Mouse (Mus musculus): ENCODE data around the gene Spcs3. TPM values are rescaled to one million over a fixed set of nuclear protein-coding genes. Genes with fewer than 3 reads are reported as not detected.
A peak's percentile ranks its signal among the peaks of the same experiment; 100 is the strongest.

The Spcs3 gene
- total RNA-seq, 2 experiments from 2014 or later: 36.1 to 37.1 TPM

GRCm38 (mm10) chr8:54508814-54509213 lies 21.0 kb downstream of the Spcs3 start:
- DNase-seq (ENCODE audit: low spot score in 2 of 2): peak; percentile 17 to 34

- DNase-seq (ENCODE audit: low spot score in 2 of 2): no peak
Observed at GRCm38 (mm10) chr8:54508096-54508456, 21.7 kb downstream of the Spcs3 start.

GRCm38 (mm10) chr8:54507428-54508095 lies 22.2 kb downstream of the Spcs3 start:
- peak; percentile 89 to 90 for DNase-seq (ENCODE audit: low spot score in 2 of 2)

DNA sequence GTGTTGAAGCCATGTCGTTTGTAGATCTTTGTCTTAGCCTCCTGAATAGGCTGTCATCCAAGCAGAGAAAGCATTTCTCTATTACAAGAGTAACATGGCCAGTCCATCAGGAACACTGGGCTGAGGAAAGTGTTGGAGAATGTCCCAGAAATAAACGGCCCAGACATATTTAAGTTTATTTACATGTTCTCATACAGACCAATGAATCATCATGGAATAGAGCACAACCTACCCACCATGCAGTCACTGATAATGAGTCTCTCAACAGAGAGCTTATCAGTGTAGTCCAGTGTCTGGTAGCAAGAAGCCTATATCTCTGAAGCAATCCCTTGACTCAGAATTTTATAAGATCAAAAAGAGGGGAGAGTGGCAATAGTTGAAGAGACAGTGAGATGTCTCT lies 24.7 kb downstream of the Spcs3 start:
- DNase-seq (ENCODE audit: low spot score in 2 of 2): no peak

DNA sequence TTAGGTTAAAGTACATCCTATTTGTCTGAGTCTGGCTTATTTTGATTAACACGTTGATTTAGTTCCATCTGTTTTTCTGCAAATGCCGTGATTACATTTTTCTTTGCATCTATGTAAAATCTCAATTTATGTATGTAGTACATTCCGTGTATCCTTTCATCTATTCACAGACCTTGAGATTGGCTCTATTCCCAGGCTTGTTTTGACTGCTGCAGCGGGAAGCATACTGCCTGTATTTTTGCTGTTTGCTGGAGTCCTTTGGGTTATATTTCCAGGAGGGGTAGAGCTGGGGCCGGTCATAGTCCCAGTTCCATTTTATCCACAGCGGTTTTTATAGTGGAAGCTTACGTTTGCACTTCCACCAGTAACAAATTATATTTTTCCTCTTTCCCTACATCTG lies 26.7 kb downstream of the Spcs3 start:
- no peak for DNase-seq (ENCODE audit: low spot score in 2 of 2)

DNA sequence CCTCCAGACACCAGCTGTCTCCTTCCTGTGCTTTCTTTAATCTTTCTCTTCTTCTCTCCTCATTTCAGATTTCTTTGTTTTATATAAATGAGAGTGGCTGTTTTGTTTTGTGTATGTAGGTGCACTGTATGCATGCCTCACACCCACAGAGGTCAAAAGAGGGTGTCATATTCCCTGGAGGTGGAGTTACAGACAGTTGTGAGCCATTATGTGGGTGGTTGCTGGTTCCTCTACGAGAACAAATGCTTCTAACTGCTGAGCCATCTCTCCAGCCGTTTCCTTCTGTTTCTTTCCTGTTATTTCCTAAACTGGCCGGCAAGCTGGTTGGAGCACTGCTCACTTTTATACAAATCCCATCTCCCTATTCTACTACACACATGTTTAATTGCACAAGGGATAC lies 35.9 kb downstream of the Spcs3 start:
- no peak for DNase-seq (ENCODE audit: low spot score in 2 of 2)

GRCm38 (mm10) chr8:54493110-54493509 lies 36.7 kb downstream of the Spcs3 start:
- DNase-seq (ENCODE audit: low spot score in 2 of 2): peak; percentile 60 to 73

DNA sequence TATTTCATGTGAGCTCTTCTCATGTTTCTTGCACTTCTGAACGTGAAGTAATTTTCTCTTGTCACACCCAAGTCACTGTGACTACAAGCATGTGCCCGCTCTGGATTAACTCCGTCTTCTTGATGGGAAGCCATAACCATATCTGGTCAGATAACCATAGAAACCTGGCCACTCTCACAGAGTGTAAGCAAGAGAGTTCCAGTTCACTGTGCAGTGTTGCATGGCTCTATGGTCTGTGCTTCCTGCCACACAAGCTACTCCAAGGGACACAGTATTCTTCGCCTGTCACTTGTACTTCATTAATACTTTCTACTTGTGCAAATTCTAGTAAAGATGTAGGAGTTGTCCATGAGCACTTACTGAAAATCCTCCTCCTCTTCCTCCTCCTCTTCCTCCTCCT lies 37.9 kb downstream of the Spcs3 start:
- DNase-seq (ENCODE audit: low spot score in 2 of 2): no peak

- DNase-seq (ENCODE audit: low spot score in 2 of 2): peak; percentile 41 to 58
Observed at GRCm38 (mm10) chr8:54491057-54491690, 38.6 kb downstream of the Spcs3 start.

DNA sequence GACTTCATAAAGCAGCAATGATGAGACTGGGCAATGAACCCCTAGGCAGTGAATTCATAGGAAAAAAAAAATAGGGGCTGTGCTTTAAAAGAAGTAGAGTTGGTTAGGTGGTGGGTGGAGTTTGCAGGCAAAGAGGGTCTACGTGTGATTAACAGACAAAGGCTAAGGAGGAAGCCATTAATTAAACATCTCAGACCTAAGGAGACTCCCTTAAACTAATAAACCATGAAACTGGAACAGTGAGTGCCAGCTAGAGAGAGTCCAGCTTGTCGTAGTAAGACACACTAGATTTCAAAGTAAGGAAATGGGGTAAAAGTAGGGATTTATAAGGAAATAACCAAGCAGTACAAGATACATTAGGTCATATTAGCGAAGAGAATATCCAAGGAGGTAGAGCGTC lies 41.4 kb downstream of the Spcs3 start:
- DNase-seq (ENCODE audit: low spot score in 2 of 2): no peak

- DNase-seq (ENCODE audit: low spot score in 2 of 2): no peak
Observed at GRCm38 (mm10) chr8:54486555-54487273, 43.1 kb downstream of the Spcs3 start.

Other genes with a start within 250 kb of the Spcs3 start
- gene Asb5, start 418 bp downstream of the Spcs3 start, total RNA-seq (2021): 1 to 10 TPM; 1.5 to 2.7 TPM
- gene Spata4, start 70.8 kb upstream of the Spcs3 start, total RNA-seq (2021): under 1 TPM in 1 of 2 experiments, not detected in 1; 0.42 TPM

All from layer of hippocampus, postnatal 10 days (tissue).